Mouse (Mus musculus) heart, postnatal 36 days (tissue): Measurements from ENCODE around the gene Arl15. TPM values are rescaled to one million over a fixed set of nuclear protein-coding genes. Genes with fewer than 3 reads are reported as not detected.
A peak's percentile ranks its signal among the peaks of the same experiment; 100 is the strongest.

ENCODE experiments used
- DNase-seq, 2 experiments: peaks; one replicate each; pipeline ENCODE4 v3.0.0; 2021 to 2022
- intact Hi-C: fragments of 180-260 bp; cut with DNase I; formaldehyde crosslinking; loops from one replicate; pipeline ENCODE4 v1.15.1; 2025
- total RNA-seq, 2 experiments: library from RNA; stranded (reverse); gene quantifications; 2 replicates each; pipeline ENCODE4 v1.2.3; 2021

Gene Arl15
- total RNA-seq, 2 experiments from 2014 or later: 7.5 to 8.1 TPM

GRCm38 (mm10) chr13:114017928-114018327, 223.6 kb downstream of the Arl15 start:
- intact Hi-C loops: no loop called here
- DNase-seq: peak in 1 of 2 experiments; percentile 23

GRCm38 (mm10) chr13:114023541-114023940, 229.2 kb downstream of the Arl15 start:
- intact Hi-C loops: no loop called here
- DNase-seq: peak; percentile 15 to 17

GRCm38 (mm10) chr13:114026306-114026705, 232.0 kb downstream of the Arl15 start:
- intact Hi-C loops: no loop called here
- DNase-seq: no peak

- intact Hi-C loops: no loop called here
- no peak for DNase-seq
These were observed 232.4 kb downstream of the Arl15 start for GRCm38 (mm10) chr13:114026751-114027150.

- intact Hi-C loops: no loop called here
- no peak for DNase-seq
These were observed 253.8 kb downstream of the Arl15 start for GRCm38 (mm10) chr13:114048071-114048470.

DNA sequence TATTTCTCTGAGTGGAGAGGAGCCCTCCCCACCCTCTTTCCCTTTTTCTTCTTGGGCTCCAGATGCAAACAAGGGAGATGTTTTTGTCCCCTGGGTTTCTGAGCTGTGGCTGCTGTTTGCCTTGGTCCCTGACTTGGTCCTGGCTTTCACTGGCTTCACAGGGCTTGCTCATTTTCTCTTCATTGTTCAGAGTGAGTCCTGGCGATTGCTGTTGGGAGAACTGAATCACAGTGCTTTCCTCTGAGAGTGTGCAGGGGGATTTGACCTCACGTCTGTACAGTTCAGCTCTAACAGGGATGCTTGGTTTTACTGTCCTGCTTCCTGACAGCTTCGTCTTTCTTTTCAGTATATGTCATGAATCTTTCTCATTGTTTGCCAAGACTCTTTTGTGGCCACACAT, 254.4 kb downstream of the Arl15 start:
- intact Hi-C loops: no loop called here

DNA sequence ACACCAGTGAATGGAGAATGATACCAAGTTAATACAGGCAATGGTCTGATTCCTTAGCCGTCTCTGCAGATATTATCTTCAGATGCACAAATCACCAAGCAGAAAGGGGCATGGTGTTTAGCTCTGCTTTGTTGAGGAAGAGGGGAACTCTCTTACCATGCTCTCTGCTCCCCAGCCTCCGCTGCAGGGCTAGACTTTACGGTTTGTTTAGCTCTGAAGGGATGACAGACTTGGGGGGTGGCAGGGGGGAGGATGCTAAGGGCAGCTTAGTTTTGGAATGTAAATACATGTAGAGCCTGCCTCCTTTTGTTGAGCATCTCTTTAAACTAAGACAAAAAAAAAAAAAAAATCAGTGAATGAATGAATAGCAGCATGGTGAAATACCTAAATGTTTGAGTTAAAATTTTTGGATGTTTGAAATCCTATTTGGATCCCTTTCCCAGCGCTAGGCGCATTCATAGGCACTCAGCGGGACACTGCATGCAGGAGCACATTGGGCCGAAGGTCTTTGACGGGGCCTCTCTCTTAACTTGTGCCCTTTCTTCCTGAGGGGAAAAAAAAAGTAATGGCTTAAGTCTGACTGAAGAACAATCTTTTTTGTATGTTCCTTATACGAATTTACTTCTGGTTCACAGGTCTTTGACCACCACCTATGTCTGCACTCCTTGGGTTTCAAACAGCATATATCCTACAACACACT, 257.0 kb downstream of the Arl15 start:
- no peak for DNase-seq
- intact Hi-C loops: loop anchor here (1.0 kb wide), 1 partner anchor 17 kb away; no protein-coding TSS in a partner anchor

More for the DNA sequence above, 254.4 kb downstream of the Arl15 start:
- DNase-seq: no peak

- intact Hi-C loops: no loop called here
- no peak for DNase-seq
These were observed 258.3 kb downstream of the Arl15 start for GRCm38 (mm10) chr13:114052426-114053205.

DNA sequence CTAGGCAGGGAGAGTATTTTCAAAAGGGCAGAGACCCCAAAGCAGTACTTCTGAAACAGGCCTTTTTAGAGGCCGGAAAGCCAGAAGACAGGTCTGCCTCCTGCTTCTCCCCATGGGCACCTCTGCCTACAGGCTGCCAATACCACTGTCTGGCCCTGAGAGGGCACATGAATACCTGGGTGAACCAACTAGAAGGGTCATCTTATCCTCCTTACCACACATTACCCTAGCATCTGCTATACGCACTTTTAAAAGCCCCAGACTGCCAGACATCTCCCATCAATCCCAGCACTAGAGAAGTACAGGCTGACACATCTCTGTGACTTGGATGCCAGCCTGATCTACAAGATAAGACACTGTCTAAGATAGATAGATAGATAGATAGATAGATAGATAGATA, 259.0 kb downstream of the Arl15 start:
- DNase-seq: no peak
- intact Hi-C loops: no loop called here

DNA sequence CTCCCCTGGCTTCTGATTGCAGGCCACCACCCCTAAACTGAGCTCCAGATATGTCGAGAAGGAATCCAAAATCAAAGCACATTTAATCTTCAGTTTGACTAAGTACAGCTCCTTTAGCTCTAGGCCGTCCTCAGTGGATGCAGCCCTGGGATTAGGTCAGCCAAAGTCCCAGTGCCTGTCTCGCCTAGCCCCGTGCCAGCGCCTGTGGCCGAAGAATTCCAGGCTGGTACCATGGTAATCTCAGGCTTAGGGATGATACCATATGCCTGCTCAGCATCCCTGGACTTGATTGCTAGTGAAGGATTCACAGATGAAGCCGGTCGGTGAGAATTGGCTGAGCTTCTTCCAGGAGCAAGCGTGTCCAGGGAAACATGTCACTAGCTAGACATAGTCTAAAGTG, 261.4 kb downstream of the Arl15 start:
- no peak for DNase-seq
- intact Hi-C loops: no loop called here

DNA sequence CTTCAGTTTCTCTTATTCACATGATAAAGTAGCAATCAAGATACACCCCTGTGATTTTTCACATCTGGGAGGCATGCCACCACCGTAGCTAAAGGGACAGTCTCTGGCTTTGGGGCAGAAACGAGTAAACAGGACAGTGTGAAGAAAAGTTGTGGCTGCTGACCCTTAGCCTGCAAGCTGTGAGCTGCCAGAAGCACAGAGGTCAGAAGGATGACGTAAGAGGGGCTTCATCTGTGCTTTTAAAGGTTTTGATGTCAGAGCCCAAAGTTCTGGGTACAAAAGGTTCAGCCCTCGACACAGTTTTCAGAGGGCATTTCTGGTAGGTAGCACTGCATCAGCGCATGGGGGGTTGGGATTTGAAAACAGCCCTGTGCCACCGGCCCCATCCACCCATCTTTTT, 266.0 kb downstream of the Arl15 start:
- no peak for DNase-seq
- intact Hi-C loops: no loop called here

DNA sequence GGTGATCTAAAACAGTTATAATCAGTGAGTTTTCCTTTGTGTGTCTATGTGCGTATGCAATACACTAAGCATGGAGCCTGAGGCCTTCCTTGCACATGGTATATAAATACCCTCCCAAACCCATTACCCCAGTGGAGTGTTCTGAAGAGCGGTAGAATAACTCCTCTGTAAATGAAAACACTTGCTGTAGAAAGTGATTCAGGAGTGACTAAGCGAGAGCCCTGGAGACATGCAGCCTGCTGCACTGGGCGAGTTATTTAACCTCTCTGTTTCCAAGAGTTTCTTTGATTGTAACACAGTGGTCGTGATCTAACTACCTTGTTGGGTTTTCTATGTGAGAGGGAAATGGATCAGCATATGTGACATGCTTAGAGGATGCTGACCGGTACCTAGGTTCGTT, 266.9 kb downstream of the Arl15 start:
- no peak for DNase-seq
- intact Hi-C loops: no loop called here

GRCm38 (mm10) chr13:114064069-114064468, 269.8 kb downstream of the Arl15 start:
- no peak for DNase-seq
- intact Hi-C loops: no loop called here

- DNase-seq: no peak
- intact Hi-C loops: no loop called here
These were observed 270.7 kb downstream of the Arl15 start for GRCm38 (mm10) chr13:114065012-114065411.

GRCm38 (mm10) chr13:114068421-114068820, 274.1 kb downstream of the Arl15 start:
- DNase-seq: no peak
- intact Hi-C loops: no loop called here

- intact Hi-C loops: no loop called here
These were observed 277.1 kb downstream of the Arl15 start for GRCm38 (mm10) chr13:114071439-114071838.

DNA sequence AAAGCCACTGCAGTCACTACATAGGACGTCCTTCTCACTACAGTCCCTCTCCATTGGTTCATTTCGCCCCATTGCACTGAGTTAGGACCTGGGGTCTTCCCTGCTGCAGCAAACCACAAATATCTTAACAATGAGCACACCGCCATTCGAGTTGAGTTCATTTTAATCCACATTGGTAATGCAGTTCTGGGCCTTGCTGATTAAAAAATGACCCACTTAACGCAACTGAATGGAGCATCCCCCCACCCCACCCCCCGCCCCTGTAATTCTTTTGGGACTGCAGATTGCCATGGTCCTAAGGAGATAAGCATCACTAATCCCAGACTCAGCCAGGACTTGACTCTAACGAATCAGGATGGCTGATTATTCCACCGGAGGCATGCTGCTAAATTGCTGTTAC, 280.2 kb downstream of the Arl15 start:
- no peak for DNase-seq
- intact Hi-C loops: no loop called here

More at GRCm38 (mm10) chr13:114071439-114071838, 277.1 kb downstream of the Arl15 start:
- DNase-seq: no peak

- peak; percentile 33 to 48 for DNase-seq
- intact Hi-C loops: loop anchor here (1.0 to 5.0 kb wide), 3 partner anchors 194 to 681 kb away; no protein-coding TSS in a partner anchor
These were observed 281.5 kb downstream of the Arl15 start for GRCm38 (mm10) chr13:114075724-114076384.

DNA sequence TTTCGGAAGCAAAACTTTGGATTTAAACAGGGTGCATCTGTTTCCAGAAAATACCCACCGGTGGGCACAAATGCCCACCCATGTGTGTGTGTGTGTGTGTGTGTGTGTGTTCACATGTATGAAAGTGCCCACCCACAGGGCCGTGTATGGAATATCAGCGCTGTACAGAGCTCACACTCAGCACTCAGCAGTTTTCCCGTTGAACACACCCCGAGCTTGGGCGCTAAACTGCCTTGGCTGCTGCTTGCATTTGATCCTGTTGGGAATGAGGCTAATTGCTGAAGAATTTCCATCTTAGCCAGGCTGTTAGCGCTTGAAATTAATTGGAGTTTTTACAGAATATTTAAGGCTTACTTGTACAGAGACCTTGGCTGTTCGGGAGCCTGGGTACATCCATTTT, 282.9 kb downstream of the Arl15 start:
- DNase-seq: no peak
- intact Hi-C loops: loop anchor here (5.0 kb wide), 1 partner anchor 195 kb away; no protein-coding TSS in a partner anchor

DNA sequence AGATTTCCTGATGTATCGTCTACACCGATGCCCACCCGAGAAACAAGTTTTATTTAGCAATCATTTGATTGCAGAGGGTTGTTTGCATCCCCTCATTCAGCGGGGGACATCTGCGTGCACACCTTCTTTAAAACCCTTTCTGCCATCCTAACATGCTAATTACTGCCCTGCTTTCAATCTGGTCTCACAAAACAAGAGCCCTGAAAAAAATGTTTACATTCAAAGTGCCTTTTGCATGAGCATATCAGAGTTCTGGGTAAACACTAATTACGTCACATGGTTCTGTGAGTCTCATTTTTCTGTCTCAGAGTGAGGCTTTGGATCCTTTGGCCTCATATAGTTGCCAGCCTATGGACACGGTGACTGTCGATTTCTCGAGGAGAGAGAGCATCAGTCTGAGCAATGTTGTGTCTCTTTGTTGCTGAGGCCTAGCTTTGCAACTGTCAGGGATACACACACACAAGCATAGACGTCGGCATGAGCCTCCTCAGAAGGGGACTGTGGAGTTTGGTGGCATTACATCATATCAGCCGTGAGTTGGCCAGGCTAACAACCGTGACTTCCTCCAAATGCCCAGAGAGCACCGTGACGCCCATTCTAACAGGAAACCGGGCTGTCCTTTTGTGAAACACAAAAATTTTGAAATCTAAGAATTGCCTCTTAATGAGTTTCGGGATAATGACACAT, 283.4 kb downstream of the Arl15 start:
- no peak for DNase-seq
- intact Hi-C loops: loop anchor here (5.0 kb wide), 1 partner anchor 195 kb away; no protein-coding TSS in a partner anchor
